Mouse (Mus musculus): ENCODE measurements around the gene Ola1.

- TF ChIP-seq CTCF (IDR thresholded peaks at IDR 0.05; ENCODE audit: low read depth, low read length): no peak
- TF ChIP-seq GATA2 (IDR thresholded peaks at IDR 0.05; ENCODE audit: borderline replicate concordance, low read depth, low read length): no peak
- no peak for TF ChIP-seq GATA1 (IDR thresholded peaks at IDR 0.05; ENCODE audit: borderline replicate concordance, low read length)
Observed at GRCm38 (mm10) chr2:73266011-73266410, 47.3 kb upstream of the Ola1 start.
